8 mouse cellular contexts compared by ENCODE assay signal in the genomic region with DNA sequence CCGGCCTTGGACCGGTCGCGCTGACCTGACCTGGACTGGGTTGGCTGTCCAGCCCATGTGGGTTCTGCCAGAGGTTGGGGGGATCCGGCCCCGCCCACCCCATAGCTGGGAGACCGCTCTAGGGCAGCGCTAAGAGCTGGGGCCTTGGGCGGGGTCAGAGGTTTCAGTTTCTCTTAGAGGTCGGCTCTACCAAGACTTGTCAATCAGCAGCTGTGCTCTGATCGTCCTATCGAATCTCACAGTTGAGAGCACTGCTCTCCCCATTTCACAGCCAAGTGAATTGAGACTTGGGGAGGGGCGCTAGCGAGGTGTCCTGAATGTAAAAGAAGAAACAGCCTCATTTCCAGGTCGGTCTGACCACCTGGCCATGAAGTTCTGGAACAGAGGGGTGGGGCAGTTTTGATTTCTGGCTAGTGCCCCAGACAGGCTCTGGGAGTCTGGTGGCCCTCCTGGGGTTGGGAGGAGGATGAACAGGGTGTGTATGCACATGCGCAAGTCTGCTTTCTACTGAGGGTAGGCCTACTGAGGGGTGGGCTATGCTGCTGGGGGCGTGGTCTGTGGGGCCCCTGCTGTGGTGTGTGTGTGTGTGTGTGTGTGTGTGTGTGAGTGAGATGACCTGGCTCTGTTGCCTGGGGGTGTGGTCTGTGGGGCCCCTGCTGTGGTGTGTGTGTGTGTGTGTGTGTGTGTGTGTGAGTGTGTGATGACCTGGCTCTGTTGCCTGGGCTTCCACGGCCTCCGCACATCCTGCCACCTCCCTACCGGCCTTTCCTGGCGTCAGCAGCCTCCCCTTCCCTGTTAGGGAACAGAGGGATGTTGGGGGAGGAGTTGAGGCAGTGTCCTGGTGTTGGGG. TPM values are rescaled to one million over a fixed set of nuclear protein-coding genes. Genes with fewer than 3 reads are reported as not detected.
A peak's percentile ranks its signal among the peaks of the same experiment; 100 is the strongest.
DNase-seq lines count a peak whose midpoint lies in the region; ATAC-seq and TF ChIP-seq lines count a peak whose summit lies in the region.

No protein-coding gene starts in this region.

- peak overlapping the region; percentile 84 for H3K4me2 ChIP-seq in forebrain, embryonic 15.5 days (replicated peaks)
- peak overlapping the region; percentile 95 for H3K4me2 ChIP-seq in limb, embryonic 13.5 days (replicated peaks)
- peak overlapping the region; percentile 92 for H3K4me2 ChIP-seq in midbrain, embryonic 12.5 days (replicated peaks)

- H3K27me3 ChIP-seq in forebrain, embryonic 15.5 days, result no peaks in the 10 kb centered on the region
- no peaks in the 10 kb centered on the region for H3K27me3 ChIP-seq in hindbrain, embryonic 10.5 days (ENCODE audit: insufficient read depth, poor library complexity, severe bottlenecking)
- no peaks in the 10 kb centered on the region for H3K27me3 ChIP-seq in limb, embryonic 13.5 days
- H3K27me3 ChIP-seq in midbrain, embryonic 12.5 days, result no peaks in the 10 kb centered on the region

- peaks cover 17% of the 10 kb centered on the region for H3K4me1 ChIP-seq in bone marrow macrophage, adult 2 months (ENCODE audit: control insufficient read depth, insufficient read depth, low read length)
- peaks cover 43% of the 10 kb centered on the region for H3K4me1 ChIP-seq in forebrain, embryonic 15.5 days
- peaks cover 67% of the 10 kb centered on the region for H3K4me1 ChIP-seq in hindbrain, embryonic 10.5 days (replicated peaks)
- H3K4me1 ChIP-seq in limb, embryonic 13.5 days, result peaks cover 70% of the 10 kb centered on the region
- H3K4me1 ChIP-seq in midbrain, embryonic 12.5 days, result peaks cover 38% of the 10 kb centered on the region

- no peak for TF ChIP-seq POLR2A in bone marrow macrophage, adult 2 months (IDR thresholded peaks at IDR 0.05; ENCODE audit: borderline replicate concordance, low read depth, low read length)

- no peaks in the 10 kb centered on the region for H3K9me3 ChIP-seq in forebrain, embryonic 15.5 days
- H3K9me3 ChIP-seq in hindbrain, embryonic 10.5 days, result no peaks in the 10 kb centered on the region
- no peaks in the 10 kb centered on the region for H3K9me3 ChIP-seq in limb, embryonic 13.5 days
- H3K9me3 ChIP-seq in midbrain, embryonic 12.5 days, result no peaks in the 10 kb centered on the region

- WGBS in forebrain, embryonic 15.5 days, result 2% methylated on average over 21 of the region's 21 CpGs
- WGBS in hindbrain, embryonic 10.5 days, result 2% methylated on average over 21 of the region's 21 CpGs
- under 1% methylated on average over 21 of the region's 21 CpGs for WGBS in limb, embryonic 13.5 days
- 2% methylated on average over 21 of the region's 21 CpGs for WGBS in midbrain, embryonic 12.5 days

- ATAC-seq in forebrain, embryonic 15.5 days (replicated peaks), result peak; percentile 27; the same call in 1 of the 2 replicates
- peak; percentile 48 for ATAC-seq in limb, embryonic 13.5 days (ENCODE audit: low FRiP score, low read depth)
- peak; percentile 55 for ATAC-seq in midbrain, embryonic 12.5 days (ENCODE audit: low FRiP score, low read depth)

- H3K4me3 ChIP-seq in bone marrow macrophage, adult 2 months (ENCODE audit: insufficient read depth, low read length), result peak overlapping the region; percentile 87
- peak overlapping the region; percentile 56 for H3K4me3 ChIP-seq in forebrain, embryonic 15.5 days
- H3K4me3 ChIP-seq in hindbrain, embryonic 10.5 days, result peak overlapping the region; percentile 84
- peak overlapping the region; percentile 90 for H3K4me3 ChIP-seq in limb, embryonic 13.5 days
- H3K4me3 ChIP-seq in midbrain, embryonic 12.5 days, result peak overlapping the region; percentile 70

- DNase-seq in cerebellum, postnatal 14 days, result peak; percentile 37 to 39
- DNase-seq in cerebellum, adult 18-20 months, result no peak
- DNase-seq in hindbrain, embryonic 10.5 days (ENCODE audit: low spot score), result peak; percentile 67
- peak; percentile 85 for DNase-seq in testis, postnatal 10 days (ENCODE audit: low spot score)

- H3K36me3 ChIP-seq in forebrain, embryonic 15.5 days, result no peaks in the 10 kb centered on the region
- peaks cover 21% of the 10 kb centered on the region for H3K36me3 ChIP-seq in hindbrain, embryonic 10.5 days
- H3K36me3 ChIP-seq in limb, embryonic 13.5 days, result peaks cover 13% of the 10 kb centered on the region
- peaks cover 10% of the 10 kb centered on the region; the same call in 1 of the 2 replicates for H3K36me3 ChIP-seq in midbrain, embryonic 12.5 days

- peak overlapping the region; percentile 56 for H3K27ac ChIP-seq in bone marrow macrophage, adult 2 months (ENCODE audit: insufficient read depth, low read depth, low read length)
- H3K27ac ChIP-seq in forebrain, embryonic 15.5 days (replicated peaks), result peak overlapping the region; percentile 44; the same call in 1 of the 2 replicates
- H3K27ac ChIP-seq in hindbrain, embryonic 10.5 days, result peak overlapping the region; percentile 92
- H3K27ac ChIP-seq in limb, embryonic 13.5 days, result peak overlapping the region; percentile 92
- H3K27ac ChIP-seq in midbrain, embryonic 12.5 days (replicated peaks), result peak overlapping the region; percentile 61

- H3K9ac ChIP-seq in forebrain, embryonic 15.5 days (replicated peaks), result peak overlapping the region; percentile 59
- H3K9ac ChIP-seq in limb, embryonic 13.5 days, result peak overlapping the region; percentile 94
- peak overlapping the region; percentile 77 for H3K9ac ChIP-seq in midbrain, embryonic 12.5 days (replicated peaks)

- TF ChIP-seq CTCF in bone marrow macrophage, adult 2 months (IDR thresholded peaks at IDR 0.05; ENCODE audit: low read depth, low read length), result no peak

RNA-seq across cellular contexts. Expression of a gene that starts 36.1 kb away (rescaled TPM):
- 28.7 and 33.2 TPM in 2 replicates for polyA plus RNA-seq in bone marrow macrophage, adult 2 months (2012; ENCODE audit: insufficient read depth, insufficient read length, missing spikeins)
- 43.3 and 49.9 TPM in 2 replicates for polyA plus RNA-seq in forebrain, embryonic 15.5 days (2015; fragmentation: Nextera tagmentation; extraction: Ambion mirVana)
- 45.8 and 48.0 TPM in 2 replicates for polyA plus RNA-seq in hindbrain, embryonic 10.5 days (2016; fragmentation: Nextera tagmentation; extraction: Ambion mirVana)
- 42.0 and 50.2 TPM in 2 replicates for polyA plus RNA-seq in limb, embryonic 13.5 days (2015; fragmentation: Nextera tagmentation; extraction: Ambion mirVana)
- 40.0 and 45.0 TPM in 2 replicates for polyA plus RNA-seq in midbrain, embryonic 12.5 days (2016; fragmentation: Nextera tagmentation; extraction: Ambion mirVana)

RNA-seq across cellular contexts. Expression of a gene that starts 44.6 kb away (rescaled TPM):
- 87.7 and 88.8 TPM in 2 replicates for polyA plus RNA-seq in bone marrow macrophage, adult 2 months (2012; ENCODE audit: insufficient read depth, insufficient read length, missing spikeins)
- polyA plus RNA-seq in forebrain, embryonic 15.5 days (2015; fragmentation: Nextera tagmentation; extraction: Ambion mirVana), result 470 and 489 TPM in 2 replicates
- 447 and 561 TPM in 2 replicates for polyA plus RNA-seq in hindbrain, embryonic 10.5 days (2016; fragmentation: Nextera tagmentation; extraction: Ambion mirVana)
- 558 and 589 TPM in 2 replicates for polyA plus RNA-seq in limb, embryonic 13.5 days (2015; fragmentation: Nextera tagmentation; extraction: Ambion mirVana)
- polyA plus RNA-seq in midbrain, embryonic 12.5 days (2016; fragmentation: Nextera tagmentation; extraction: Ambion mirVana), result 547 and 575 TPM in 2 replicates

RNA-seq across cellular contexts. Expression of a gene that starts 48.9 kb away (rescaled TPM):
- 25.7 and 28.1 TPM in 2 replicates for polyA plus RNA-seq in bone marrow macrophage, adult 2 months (2012; ENCODE audit: insufficient read depth, insufficient read length, missing spikeins)
- polyA plus RNA-seq in forebrain, embryonic 15.5 days (2015; fragmentation: Nextera tagmentation; extraction: Ambion mirVana), result 57.4 and 59.3 TPM in 2 replicates
- polyA plus RNA-seq in hindbrain, embryonic 10.5 days (2016; fragmentation: Nextera tagmentation; extraction: Ambion mirVana), result 64.1 and 68.0 TPM in 2 replicates
- 55.7 and 60.0 TPM in 2 replicates for polyA plus RNA-seq in limb, embryonic 13.5 days (2015; fragmentation: Nextera tagmentation; extraction: Ambion mirVana)
- 50.2 and 59.6 TPM in 2 replicates for polyA plus RNA-seq in midbrain, embryonic 12.5 days (2016; fragmentation: Nextera tagmentation; extraction: Ambion mirVana)

RNA-seq across cellular contexts. Expression of a gene that starts 57.1 kb away (rescaled TPM):
- 1,085 and 1,245 TPM in 2 replicates for polyA plus RNA-seq in bone marrow macrophage, adult 2 months (2012; ENCODE audit: insufficient read depth, insufficient read length, missing spikeins)
- polyA plus RNA-seq in forebrain, embryonic 15.5 days (2015; fragmentation: Nextera tagmentation; extraction: Ambion mirVana), result 61.7 and 66.5 TPM in 2 replicates
- polyA plus RNA-seq in hindbrain, embryonic 10.5 days (2016; fragmentation: Nextera tagmentation; extraction: Ambion mirVana), result 305 and 403 TPM in 2 replicates
- 1,866 and 1,947 TPM in 2 replicates for polyA plus RNA-seq in limb, embryonic 13.5 days (2015; fragmentation: Nextera tagmentation; extraction: Ambion mirVana)
- 346 and 420 TPM in 2 replicates for polyA plus RNA-seq in midbrain, embryonic 12.5 days (2016; fragmentation: Nextera tagmentation; extraction: Ambion mirVana)

RNA-seq across cellular contexts. Expression of a gene that starts 58.0 kb away (rescaled TPM):
- not detected in 2 replicates for polyA plus RNA-seq in bone marrow macrophage, adult 2 months (2012; ENCODE audit: insufficient read depth, insufficient read length, missing spikeins)
- polyA plus RNA-seq in forebrain, embryonic 15.5 days (2015; fragmentation: Nextera tagmentation; extraction: Ambion mirVana), result not detected in 2 replicates
- not detected in 2 replicates for polyA plus RNA-seq in hindbrain, embryonic 10.5 days (2016; fragmentation: Nextera tagmentation; extraction: Ambion mirVana)
- not detected in 2 replicates for polyA plus RNA-seq in limb, embryonic 13.5 days (2015; fragmentation: Nextera tagmentation; extraction: Ambion mirVana)
- polyA plus RNA-seq in midbrain, embryonic 12.5 days (2016; fragmentation: Nextera tagmentation; extraction: Ambion mirVana), result not detected in 2 replicates

Comparison
In these comparisons a context has a peak if more than half of its experiments do, and no peak if none do; other contexts are left out.
1. DNase-seq: peak in cerebellum, postnatal 14 days (2 of 2), hindbrain, embryonic 10.5 days (single experiment) and testis, postnatal 10 days (single experiment); none in cerebellum, adult 18-20 months (0 of 2).
2. Peak in every context shown above with its lines, with median percentiles within 50 percentile points of each other: H3K27ac ChIP-seq, H3K4me3 ChIP-seq, ATAC-seq, H3K4me2 ChIP-seq and H3K9ac ChIP-seq.